Mouse (Mus musculus) cerebellum, postnatal 36 days (tissue): ENCODE data around the gene Fmc1.
"Not testable (repeated sequence)": the region's sequence is repeated elsewhere in the genome, so short reads cannot be mapped to it uniquely, and the experiment has no call there.

Experiments used
- DNase-seq, 2 experiments: peaks; one replicate each; pipeline ENCODE4 v3.0.0; 2021 to 2022; ENCODE audit warnings: mixed read lengths in 2 of 2

Fmc1 gene

GRCm38 (mm10) chr6:38533428-38534405, at the start of gene Fmc1:
Fmc1 (plus strand) TSS chr6:38533502.
- peak; percentile 98 to 99 for DNase-seq

- peak; percentile 40 to 42 for DNase-seq
Measured at GRCm38 (mm10) chr6:38492550-38492949, 40.8 kb upstream of the Fmc1 start.

- no peak for DNase-seq
Measured at GRCm38 (mm10) chr6:38495641-38496040, 37.7 kb upstream of the Fmc1 start.

GRCm38 (mm10) chr6:38512096-38512495, 21.2 kb upstream of the Fmc1 start:
- no peak for DNase-seq

DNA sequence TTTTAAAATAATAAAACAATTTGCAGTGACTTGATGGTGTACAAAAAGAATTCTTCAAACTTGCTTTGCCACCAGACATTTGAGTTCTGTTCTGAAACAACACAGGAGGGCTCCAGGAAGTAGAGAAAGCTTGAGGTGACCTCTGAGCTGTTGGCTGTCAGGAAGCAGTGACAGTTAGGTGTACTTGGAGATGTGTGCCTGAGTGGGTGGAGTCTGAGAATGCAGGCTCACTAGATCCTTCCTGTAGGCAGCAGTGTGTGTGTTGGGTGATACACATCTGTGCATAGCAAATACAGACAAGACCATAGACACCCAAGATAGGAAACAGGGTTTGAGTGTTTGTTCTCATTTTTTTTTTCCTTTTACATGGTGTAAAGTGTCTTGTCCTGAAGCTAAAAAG, 20.5 kb upstream of the Fmc1 start:
- DNase-seq, result no peak

DNA sequence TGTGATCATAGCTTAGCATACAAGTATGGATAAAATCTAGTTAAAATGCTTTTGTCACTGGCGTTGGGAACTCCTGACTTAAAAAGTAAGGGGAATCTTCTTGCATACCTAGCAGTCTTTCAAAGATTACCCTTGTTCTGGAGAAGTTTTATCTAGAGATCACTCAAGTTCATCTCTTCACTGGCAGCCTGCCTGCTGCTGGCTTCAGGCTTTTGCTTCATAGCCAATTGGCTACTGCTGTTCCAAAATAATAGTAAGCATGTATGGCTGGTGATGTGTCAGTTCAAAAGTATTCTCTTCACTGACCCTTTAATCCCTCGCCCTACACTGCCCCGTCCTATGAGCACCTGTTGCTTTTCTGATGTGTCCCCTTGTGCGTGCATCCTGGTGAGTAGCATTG, 18.1 kb upstream of the Fmc1 start:
- no peak for DNase-seq

DNA sequence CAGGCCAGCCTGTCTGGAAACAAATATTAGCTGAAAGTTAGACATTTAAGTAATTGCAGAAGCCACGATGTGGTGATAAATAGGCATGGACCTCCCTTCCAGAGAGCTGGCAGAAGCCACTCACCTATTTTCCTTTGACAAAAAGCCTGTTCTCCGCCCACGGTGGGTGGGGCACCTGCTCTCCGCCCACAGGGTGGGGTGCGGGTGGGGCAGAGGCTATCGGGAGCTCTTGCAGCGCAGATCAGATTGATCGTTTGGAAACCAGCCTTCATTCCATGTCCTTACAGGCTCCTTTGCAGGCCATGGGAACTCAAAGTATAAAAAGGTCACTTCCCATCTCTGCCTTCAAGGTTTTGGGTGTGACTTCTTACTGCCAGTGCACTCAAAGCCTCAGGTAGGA, 9.5 kb upstream of the Fmc1 start:
- no peak for DNase-seq

DNA sequence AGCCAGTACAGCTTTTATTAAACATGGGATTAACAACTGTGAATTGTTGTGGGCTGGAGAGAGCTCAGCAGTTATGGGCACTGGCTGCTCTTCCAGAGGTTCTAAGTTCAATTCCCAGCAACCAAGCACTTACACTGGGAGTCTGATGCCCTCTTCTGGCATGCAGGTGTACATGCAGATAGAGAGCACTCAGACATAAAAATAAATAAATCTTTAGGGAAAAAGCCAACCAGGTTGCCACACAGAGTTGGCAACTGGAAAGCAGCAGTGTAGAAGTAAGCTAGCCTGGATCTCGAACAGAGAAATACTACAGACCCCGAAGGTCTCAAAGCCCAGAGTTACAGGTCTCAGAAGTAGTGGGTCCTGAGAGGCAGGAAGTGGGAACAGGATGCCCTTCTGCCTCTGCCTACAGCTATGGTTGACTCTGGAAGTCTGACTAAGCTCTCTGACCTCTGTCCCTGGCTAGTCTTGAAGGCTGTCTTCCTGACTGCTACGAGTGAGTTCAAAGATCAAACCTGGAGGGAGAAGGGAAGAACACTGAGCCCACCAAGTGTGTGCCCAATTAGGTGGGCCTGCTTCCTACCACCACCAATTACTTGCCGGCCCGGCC, 2.0 kb upstream of the Fmc1 start:
- no peak for DNase-seq

DNA sequence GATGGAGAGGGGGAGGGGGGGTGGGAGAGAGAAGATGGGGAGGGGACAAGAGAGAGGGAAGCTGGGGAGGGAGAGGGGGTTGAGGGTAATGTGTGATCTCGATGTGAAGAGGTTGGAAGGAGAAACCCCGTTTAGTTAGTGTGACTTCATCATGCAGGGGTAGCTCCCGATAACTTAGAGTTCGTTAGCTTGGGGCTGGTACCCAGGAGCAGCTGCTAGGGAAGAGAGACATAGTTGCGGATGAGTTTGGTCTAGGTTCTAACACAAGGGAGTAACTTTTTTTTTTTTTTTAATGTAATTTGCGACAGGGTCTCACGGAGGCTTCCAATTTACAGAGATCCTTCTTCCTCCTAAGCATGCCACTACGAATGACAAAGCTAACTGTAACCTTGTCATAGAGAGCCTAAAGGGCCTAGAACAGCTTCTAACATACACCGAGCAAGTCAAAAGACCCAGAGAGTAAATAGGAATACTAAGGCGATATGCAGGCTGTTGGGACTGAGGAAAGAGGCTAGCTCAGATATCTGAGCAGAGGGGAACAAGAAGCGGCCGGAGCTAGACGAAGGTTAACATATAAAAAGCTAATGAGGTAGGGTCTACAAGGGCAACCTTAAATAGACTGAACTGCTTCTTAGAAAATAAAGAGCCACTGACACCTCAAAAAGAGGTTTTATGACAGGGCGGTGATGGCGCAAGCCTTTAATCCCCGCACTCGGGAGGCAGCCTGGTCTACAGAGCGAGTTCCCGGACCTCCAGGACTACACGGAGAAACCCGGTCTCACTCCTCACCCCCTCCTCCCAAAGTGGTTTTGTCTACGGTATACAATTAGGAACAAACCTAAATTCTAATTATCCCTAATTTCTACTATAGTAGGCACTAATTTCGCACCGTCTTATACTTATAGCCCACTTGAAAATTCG, 542 bp upstream of the Fmc1 start:
- DNase-seq, result peak in 1 of 2 experiments; percentile 55

- DNase-seq, result peak; percentile 97 to 99
Measured at GRCm38 (mm10) chr6:38534640-38535365, 1.5 kb downstream of the Fmc1 start.

DNA sequence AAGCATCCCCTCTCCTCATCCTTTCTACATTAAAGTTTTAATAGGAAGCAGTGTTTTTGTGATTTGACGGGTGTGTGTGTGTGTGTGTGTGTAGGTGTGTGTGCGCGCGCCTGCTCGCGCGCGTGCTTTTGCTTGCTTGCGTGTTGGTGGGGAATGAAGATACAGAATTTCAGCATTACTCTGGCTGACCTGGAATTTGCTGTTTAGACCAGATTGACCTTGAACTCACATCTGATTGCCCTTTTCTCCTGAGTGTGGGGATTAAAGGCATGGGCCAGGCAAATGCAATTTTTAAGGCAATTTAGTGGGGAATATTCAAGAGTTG, 2.0 kb downstream of the Fmc1 start:
- no peak for DNase-seq

DNA sequence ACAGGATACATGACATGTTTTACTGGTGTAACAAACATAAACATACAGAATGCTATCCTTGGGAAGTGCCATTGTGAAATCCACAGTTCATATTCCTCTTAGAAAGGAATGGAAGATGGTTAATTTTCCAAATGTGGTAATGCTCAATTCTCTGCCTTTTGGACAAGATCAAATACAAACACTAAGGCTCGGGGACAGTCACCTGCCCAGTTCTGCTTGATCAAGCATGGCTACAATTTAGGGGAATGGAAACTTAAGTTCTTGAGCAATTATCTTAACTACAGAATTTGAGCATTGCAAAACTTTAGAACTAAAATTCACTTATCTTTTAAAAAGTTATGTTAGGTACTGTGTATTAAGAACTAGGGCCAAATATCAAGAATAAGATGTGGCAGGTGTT, 2.5 kb downstream of the Fmc1 start:
- DNase-seq, result no peak

GRCm38 (mm10) chr6:38544141-38544540, 10.8 kb downstream of the Fmc1 start:
- DNase-seq, result not testable (repeated sequence)

- not testable (repeated sequence) for DNase-seq
Measured at GRCm38 (mm10) chr6:38547005-38547404, 13.7 kb downstream of the Fmc1 start.

GRCm38 (mm10) chr6:38547707-38548106, 14.4 kb downstream of the Fmc1 start:
- DNase-seq, result no peak

DNA sequence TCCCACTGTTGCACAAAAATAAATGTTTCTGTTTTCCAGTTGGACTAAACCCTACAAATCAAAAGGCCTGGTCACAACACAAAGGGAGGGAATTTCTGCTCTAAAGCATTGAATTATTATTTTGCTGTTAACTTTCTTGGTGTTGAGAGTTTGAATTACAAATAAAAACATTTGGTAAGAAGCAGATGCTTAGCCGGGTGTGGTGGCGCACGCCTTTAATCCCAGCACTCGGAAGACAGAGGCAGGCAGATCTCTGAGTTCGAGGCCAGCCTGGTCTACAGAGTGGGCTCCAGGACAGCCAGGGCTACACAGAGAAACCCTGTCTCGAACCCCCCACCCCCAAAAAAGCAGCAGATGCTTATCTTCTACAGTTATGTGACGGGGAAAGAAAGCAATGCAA, 15.3 kb downstream of the Fmc1 start:
- not testable (repeated sequence) for DNase-seq

DNA sequence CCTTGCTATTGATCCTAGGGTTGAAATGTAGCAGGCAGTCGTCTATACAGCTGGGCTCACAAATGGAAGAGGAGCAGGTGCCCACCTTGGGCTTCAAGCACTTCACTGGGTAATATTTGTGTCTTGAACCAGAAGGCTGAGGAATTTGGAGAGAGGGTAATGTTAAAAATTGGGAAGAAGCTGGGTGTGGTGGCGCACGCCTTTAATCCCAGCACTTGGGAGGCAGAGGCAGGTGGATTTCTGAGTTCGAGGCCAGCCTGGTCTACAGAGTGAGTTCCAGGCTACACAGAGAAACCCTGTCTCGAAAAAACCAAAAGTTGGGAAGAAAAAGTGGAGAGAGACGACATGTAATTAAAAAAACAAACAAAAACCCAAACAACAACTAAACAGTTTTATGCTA, 16.5 kb downstream of the Fmc1 start:
- peak in 1 of 2 experiments; percentile 9 for DNase-seq

GRCm38 (mm10) chr6:38550250-38551061, 17.2 kb downstream of the Fmc1 start:
- DNase-seq, result peak in 1 of 2 experiments; percentile 69

DNA sequence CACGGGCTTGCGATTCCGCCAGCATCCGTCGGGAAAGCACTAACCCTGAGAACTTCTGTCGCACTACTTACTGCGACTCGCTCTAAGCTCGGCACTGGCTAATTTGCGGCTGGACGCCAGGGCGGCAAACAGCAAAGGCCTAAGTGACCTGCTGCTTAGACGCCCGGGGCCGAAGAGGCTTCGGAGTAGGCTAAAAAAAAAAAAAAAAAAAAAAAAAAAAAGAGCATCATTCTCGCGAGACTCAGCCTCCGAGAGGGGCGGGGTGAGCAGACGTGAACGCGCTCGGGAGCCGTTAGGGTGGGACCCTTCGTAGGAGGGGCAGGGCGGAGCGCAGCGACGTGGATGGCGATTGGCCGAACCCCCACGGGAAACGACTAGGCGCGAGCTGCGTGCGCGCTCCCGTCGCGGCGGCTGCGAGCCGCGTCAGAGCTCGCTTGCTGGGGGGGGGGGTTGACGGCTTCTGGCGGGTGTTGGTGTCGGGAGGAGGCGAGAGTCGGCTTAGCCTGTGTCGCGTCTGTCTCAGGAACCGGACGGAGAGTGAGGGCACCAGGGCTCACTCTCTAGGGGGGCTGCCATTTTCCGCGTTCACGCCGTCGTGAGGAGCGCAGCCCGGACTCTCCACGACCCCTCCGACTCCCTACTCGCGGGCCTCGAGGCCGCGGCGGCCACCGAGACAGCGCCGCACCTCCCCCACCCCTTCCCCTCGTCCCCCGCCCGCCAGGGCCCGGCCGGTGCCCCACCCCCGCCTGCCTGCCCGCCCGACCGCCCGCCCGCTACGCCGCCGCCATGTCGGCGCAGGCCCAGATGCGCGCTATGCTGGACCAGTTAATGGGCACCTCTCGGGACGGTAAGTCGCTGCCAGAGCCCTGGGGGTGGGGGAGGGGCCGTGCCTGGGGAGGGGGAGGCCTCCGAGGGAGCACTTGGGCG, 18.0 kb downstream of the Fmc1 start, which contains the start of gene Luc7l2:
TSS of gene Luc7l2 (plus strand) at position 273 of the 927 bp plus-strand sequence.
- peak; percentile 93 to 97 for DNase-seq

- DNase-seq, result peak; percentile 96 to 98
Measured at GRCm38 (mm10) chr6:38551989-38552635, 18.8 kb downstream of the Fmc1 start.
